Mouse (Mus musculus) erythroblast, embryonic 14.5 days (primary cell): ENCODE data around the gene H2-DMb1.

Experiments
- GATA1 ChIP-seq: IDR thresholded peaks from 2 replicates; pipeline ENCODE4 v1.6.1; 2012; ENCODE audit warnings: low read length, inconsistent platforms, mixed read lengths
- TAL1 ChIP-seq: IDR thresholded peaks from 3 replicates; pipeline ENCODE4 v1.6.1; 2012; ENCODE audit warnings: low read length, inconsistent platforms, mixed read lengths

GRCm38 (mm10) chr17:34207456-34207855 is 54.6 kb downstream of the H2-DMb1 start:
- TF ChIP-seq TAL1 (no peak), GATA1 (no peak)
